Mouse (Mus musculus): Measurements from ENCODE around the gene Smarcd1. TPM values are rescaled to one million over a fixed set of nuclear protein-coding genes. Genes with fewer than 3 reads are reported as not detected.

The Smarcd1 gene
- polyA plus RNA-seq, 1 experiment from 2014 or later = 34.5 TPM

GRCm38 (mm10) chr15:99735631-99736030 is 33.7 kb downstream of the Smarcd1 start:
- no peak overlapping the region for H3K9ac ChIP-seq (ENCODE audit: low read length)
- no peak for ATAC-seq (ENCODE audit: low read depth)
- H3K4me2 ChIP-seq (ENCODE audit: low read depth, low read length) = no peak overlapping the region
- no peaks in the 10 kb centered on the region for H3K27me3 ChIP-seq (ENCODE audit: control insufficient read depth, insufficient read depth, low read depth, low read length)
- no peak overlapping the region for H3K4me3 ChIP-seq (ENCODE audit: low read length)
- no peak overlapping the region for H3K27ac ChIP-seq (ENCODE audit: low read length)
- WGBS = 79% methylated on average over 2 of the region's 2 CpGs
- H3K36me3 ChIP-seq (ENCODE audit: control insufficient read depth, insufficient read depth, low read length) = peaks cover 27% of the 10 kb centered on the region
- H3K4me1 ChIP-seq (replicated peaks; ENCODE audit: control insufficient read depth, insufficient read depth, low read length) = no peaks in the 10 kb centered on the region
- no peaks in the 10 kb centered on the region for H3K9me3 ChIP-seq (ENCODE audit: control insufficient read depth, low read length)

GRCm38 (mm10) chr15:99736675-99737074 is 34.7 kb downstream of the Smarcd1 start:
- H3K36me3 ChIP-seq (ENCODE audit: control insufficient read depth, insufficient read depth, low read length) = peaks cover 30% of the 10 kb centered on the region
- ATAC-seq (ENCODE audit: low read depth) = no peak
- 87% methylated on average over 11 of the region's 11 CpGs for WGBS
- H3K27me3 ChIP-seq (ENCODE audit: control insufficient read depth, insufficient read depth, low read depth, low read length) = no peaks in the 10 kb centered on the region
- H3K4me2 ChIP-seq (ENCODE audit: low read depth, low read length) = no peak overlapping the region
- H3K4me1 ChIP-seq (replicated peaks; ENCODE audit: control insufficient read depth, insufficient read depth, low read length) = no peaks in the 10 kb centered on the region
- H3K27ac ChIP-seq (ENCODE audit: low read length) = no peak overlapping the region
- H3K9me3 ChIP-seq (ENCODE audit: control insufficient read depth, low read length) = no peaks in the 10 kb centered on the region
- H3K9ac ChIP-seq (ENCODE audit: low read length) = no peak overlapping the region
- H3K4me3 ChIP-seq (ENCODE audit: low read length) = no peak overlapping the region

GRCm38 (mm10) chr15:99740229-99740628 is 38.3 kb downstream of the Smarcd1 start:
- Histone ChIP-seq H3K9ac (ENCODE audit: low read length) (no peak overlapping the region), H3K36me3 (ENCODE audit: control insufficient read depth, insufficient read depth, low read length) (peaks cover 27% of the 10 kb centered on the region), H3K4me2 (ENCODE audit: low read depth, low read length) (no peak overlapping the region), H3K9me3 (ENCODE audit: control insufficient read depth, low read length) (no peaks in the 10 kb centered on the region), H3K4me1 (replicated peaks; ENCODE audit: control insufficient read depth, insufficient read depth, low read length) (no peaks in the 10 kb centered on the region), H3K4me3 (ENCODE audit: low read length) (no peak overlapping the region), H3K27me3 (ENCODE audit: control insufficient read depth, insufficient read depth, low read depth, low read length) (no peaks in the 10 kb centered on the region), H3K27ac (ENCODE audit: low read length) (no peak overlapping the region)
- ATAC-seq (ENCODE audit: low read depth) = no peak
- WGBS = 98% methylated on average over 4 of the region's 4 CpGs

GRCm38 (mm10) chr15:99754204-99754603 is 52.3 kb downstream of the Smarcd1 start:
- no peaks in the 10 kb centered on the region for H3K4me1 ChIP-seq (replicated peaks; ENCODE audit: control insufficient read depth, insufficient read depth, low read length)
- no peak overlapping the region for H3K4me3 ChIP-seq (ENCODE audit: low read length)
- 0 out of 2 replicates have a peak, but pooled peaks cover 2% of the 10 kb centered on the region for H3K36me3 ChIP-seq (ENCODE audit: control insufficient read depth, insufficient read depth, low read length)
- no peak overlapping the region for H3K9ac ChIP-seq (ENCODE audit: low read length)
- ATAC-seq (ENCODE audit: low read depth) = no peak
- H3K27me3 ChIP-seq (ENCODE audit: control insufficient read depth, insufficient read depth, low read depth, low read length) = no peaks in the 10 kb centered on the region
- WGBS = 50% methylated on average over 3 of the region's 3 CpGs
- no peaks in the 10 kb centered on the region for H3K9me3 ChIP-seq (ENCODE audit: control insufficient read depth, low read length)
- no peak overlapping the region for H3K4me2 ChIP-seq (ENCODE audit: low read depth, low read length)
- no peak overlapping the region for H3K27ac ChIP-seq (ENCODE audit: low read length)

Other genes with a start within 250 kb of the Smarcd1 start
- 7.5 and 9.5 TPM in 2 replicates for gene Nckap5l, start 244.4 kb upstream of the Smarcd1 start, polyA plus RNA-seq (2015; fragmentation: Nextera tagmentation; extraction: Ambion mirVana)
- gene Bcdin3d, start 227.4 kb upstream of the Smarcd1 start, polyA plus RNA-seq (2015; fragmentation: Nextera tagmentation; extraction: Ambion mirVana) = 13.4 and 13.7 TPM in 2 replicates
- gene Faim2, start 174.0 kb upstream of the Smarcd1 start, polyA plus RNA-seq (2015; fragmentation: Nextera tagmentation; extraction: Ambion mirVana) = 0.93 and 0.94 TPM in 2 replicates
- gene Aqp2, start 123.1 kb upstream of the Smarcd1 start, polyA plus RNA-seq (2015; fragmentation: Nextera tagmentation; extraction: Ambion mirVana) = not detected in 2 replicates
- 1.8 and 3.2 TPM in 2 replicates for gene Aqp5, start 111.3 kb upstream of the Smarcd1 start, polyA plus RNA-seq (2015; fragmentation: Nextera tagmentation; extraction: Ambion mirVana)
- not detected in 2 replicates for gene Aqp6, start 100.7 kb upstream of the Smarcd1 start, polyA plus RNA-seq (2015; fragmentation: Nextera tagmentation; extraction: Ambion mirVana)
- 165 and 178 TPM in 2 replicates for gene Racgap1, start 50.5 kb upstream of the Smarcd1 start, polyA plus RNA-seq (2015; fragmentation: Nextera tagmentation; extraction: Ambion mirVana)
- gene Asic1, start 31.8 kb upstream of the Smarcd1 start, polyA plus RNA-seq (2015; fragmentation: Nextera tagmentation; extraction: Ambion mirVana) = 1.6 and 1.7 TPM in 2 replicates
- gene Gm17349, start 3.4 kb downstream of the Smarcd1 start, polyA plus RNA-seq (2015; fragmentation: Nextera tagmentation; extraction: Ambion mirVana) = not detected in 2 replicates
- gene Gpd1, start 15.4 kb downstream of the Smarcd1 start, polyA plus RNA-seq (2015; fragmentation: Nextera tagmentation; extraction: Ambion mirVana) = 3.3 and 3.7 TPM in 2 replicates
- gene Cox14, start 23.5 kb downstream of the Smarcd1 start, polyA plus RNA-seq (2015; fragmentation: Nextera tagmentation; extraction: Ambion mirVana) = 148 and 164 TPM in 2 replicates
- 73.3 and 74.4 TPM in 2 replicates for gene Cers5, start 70.8 kb downstream of the Smarcd1 start, polyA plus RNA-seq (2015; fragmentation: Nextera tagmentation; extraction: Ambion mirVana)
- gene Lima1, start 173.3 kb downstream of the Smarcd1 start, polyA plus RNA-seq (2015; fragmentation: Nextera tagmentation; extraction: Ambion mirVana) = 44.9 and 47.0 TPM in 2 replicates